Mouse (Mus musculus) myocyte (in vitro differentiated cells): Measurements from ENCODE around the gene Tdrkh. TPM values are rescaled to one million over a fixed set of nuclear protein-coding genes. Genes with fewer than 3 reads are reported as not detected.

Source experiments
- H3K27me3 ChIP-seq: one replicate; pipeline ENCODE4 v1.6.1; 2011; ENCODE audit not compliant: control insufficient read depth, insufficient read depth, insufficient read length
- H3K36me3 ChIP-seq: one replicate; pipeline ENCODE4 v1.6.1; 2011; ENCODE audit not compliant: control insufficient read depth, insufficient read depth
- H3K4me2 ChIP-seq: one replicate; pipeline ENCODE4 v1.6.1; 2011; ENCODE audit warnings: low read depth, control low read depth
- H3K4me3 ChIP-seq: one replicate; pipeline ENCODE4 v1.5.1; 2011; ENCODE audit warnings: mild to moderate bottlenecking, control low read depth, moderate library complexity
- H3K79me2 ChIP-seq: one replicate; pipeline ENCODE4 v1.6.1; 2011; ENCODE audit not compliant: control insufficient read depth, insufficient read depth
- H3ac ChIP-seq: one replicate; pipeline ENCODE4 v1.6.1; 2011; ENCODE audit not compliant: control insufficient read depth, insufficient read length
- CEBPB ChIP-seq: IDR thresholded peaks from 2 replicates; pipeline ENCODE4 v1.6.1; 2011; ENCODE audit warnings: mild to moderate bottlenecking, moderate library complexity; ENCODE audit not compliant: poor library complexity, insufficient read depth, severe bottlenecking
- E2F4 ChIP-seq: IDR thresholded peaks from one replicate; pipeline ENCODE4 v1.6.1; 2011; ENCODE audit warnings: mild to moderate bottlenecking, control low read depth, moderate library complexity; ENCODE audit not compliant: insufficient read depth
- MAX ChIP-seq: IDR thresholded peaks from one replicate; pipeline ENCODE4 v1.6.1; 2011; ENCODE audit warnings: low read depth, mild to moderate bottlenecking, control low read depth
- MYOD1 ChIP-seq, 3 experiments: IDR thresholded peaks; one replicate each; pipeline ENCODE4 v1.6.1; 2011; ENCODE audit warnings: control low read depth in 2 of 3, low read depth in 2 of 3, mild to moderate bottlenecking in 2 of 3, moderate library complexity in 1 of 3; ENCODE audit not compliant: insufficient read length in 2 of 3, control insufficient read depth in 1 of 3
- MYOG ChIP-seq, 3 experiments: IDR thresholded peaks; one replicate each; pipeline ENCODE4 v1.6.1; 2011; ENCODE audit warnings: control low read depth in 2 of 3, low read depth in 2 of 3, mild to moderate bottlenecking in 2 of 3; ENCODE audit not compliant: insufficient read length in 2 of 3, control insufficient read depth in 1 of 3, insufficient read depth in 1 of 3
- POLR2A ChIP-seq: IDR thresholded peaks from one replicate; pipeline ENCODE4 v1.6.1; 2011; ENCODE audit warnings: low read depth, mild to moderate bottlenecking, control low read depth, moderate library complexity; ENCODE audit not compliant: insufficient read length
- POLR2AphosphoS2 ChIP-seq: IDR thresholded peaks from one replicate; pipeline ENCODE4 v1.6.1; 2011; ENCODE audit warnings: low read depth, control low read depth; ENCODE audit not compliant: insufficient read length
- REST ChIP-seq: IDR thresholded peaks from one replicate; pipeline ENCODE4 v1.6.1; 2011; ENCODE audit warnings: mild to moderate bottlenecking, control low read depth, moderate library complexity; ENCODE audit not compliant: insufficient read depth, insufficient read length
- SRF ChIP-seq: IDR thresholded peaks from one replicate; pipeline ENCODE4 v1.6.1; 2011; ENCODE audit warnings: low read depth; ENCODE audit not compliant: control insufficient read depth, insufficient read length
- TCF12 ChIP-seq: IDR thresholded peaks from one replicate; pipeline ENCODE4 v1.6.1; 2011; ENCODE audit warnings: mild to moderate bottlenecking, control low read depth; ENCODE audit not compliant: poor library complexity, insufficient read depth, severe bottlenecking
- TCF3 ChIP-seq: IDR thresholded peaks from one replicate; pipeline ENCODE4 v1.6.1; 2011; ENCODE audit warnings: low read depth, control low read depth; ENCODE audit not compliant: insufficient read length
- USF1 ChIP-seq: IDR thresholded peaks from one replicate; pipeline ENCODE4 v1.6.1; 2011; ENCODE audit warnings: low read depth, mild to moderate bottlenecking, control low read depth, moderate library complexity
- polyA plus RNA-seq: library from polyadenylated mRNA; unstranded; fragments of >200 nt; fragmentation: generic; extraction: Trizol; gene quantifications from one replicate; pipeline ENCODE4 v1.2.1, GENCODE M21; 2012; ENCODE audit warnings: missing spikeins

The Tdrkh gene
- polyA plus RNA-seq, 1 experiment: 5.4 TPM

DNA sequence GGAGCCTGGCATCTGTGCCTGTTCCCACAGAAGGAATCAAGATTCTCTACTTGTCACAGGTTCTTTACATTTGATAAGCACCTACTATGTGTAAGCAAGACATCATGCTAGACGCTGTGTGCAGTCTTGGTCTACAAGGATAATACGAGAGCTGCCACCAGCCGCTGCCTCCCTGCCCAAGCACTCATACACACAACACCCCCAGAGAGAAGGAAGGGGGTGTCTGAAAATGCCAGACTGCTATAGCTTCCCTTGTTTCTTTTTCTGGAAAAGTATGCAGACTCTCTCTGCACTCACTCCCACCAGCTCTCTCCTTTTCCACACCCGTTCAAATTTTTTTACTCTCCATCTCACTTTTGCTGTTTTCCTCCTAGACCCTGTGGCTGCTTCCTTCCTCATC, 64.4 kb downstream of the Tdrkh start:
- Histone ChIP-seq H3K27me3 (no peaks in the 10 kb centered on the region), H3ac (no peak overlapping the region), H3K36me3 (no peaks in the 10 kb centered on the region), H3K4me3 (no peak overlapping the region), H3K79me2 (no peaks in the 10 kb centered on the region), H3K4me2 (no peak overlapping the region)
- TF ChIP-seq MYOG (IDR thresholded peaks at IDR 0.05; ENCODE audit: control insufficient read depth in 1 of 3, insufficient read depth in 1 of 3, insufficient read length in 2 of 3, low read depth in 2 of 3): no peak
- TF ChIP-seq TCF3: no peak
- TF ChIP-seq POLR2A: no peak
- no peak for TF ChIP-seq MYOD1 (IDR thresholded peaks at IDR 0.05; ENCODE audit: control insufficient read depth in 1 of 3, insufficient read length in 2 of 3, low read depth in 2 of 3)
- TF ChIP-seq USF1: no peak

DNA sequence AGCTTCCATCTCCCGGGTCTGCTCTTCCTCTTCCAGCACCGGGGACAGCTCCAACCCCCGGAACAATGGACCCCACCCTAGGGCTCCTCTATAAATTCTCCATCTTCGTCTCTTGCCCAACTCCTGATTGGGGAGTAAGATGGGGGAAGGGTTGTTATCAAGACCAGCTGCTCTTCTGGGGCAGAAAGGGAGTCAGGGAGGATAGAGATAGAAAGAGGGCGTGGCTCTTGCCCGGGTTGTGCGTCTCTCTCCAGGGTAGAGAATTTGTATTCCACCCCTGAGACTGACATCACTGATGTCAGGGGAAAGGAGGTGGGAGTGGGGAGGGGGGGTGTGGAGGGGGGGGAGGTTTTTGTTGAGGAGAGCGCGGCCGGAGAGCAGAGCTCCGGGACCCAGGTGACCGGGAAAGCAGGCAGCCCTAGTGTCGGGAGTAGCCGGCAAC, 64.9 kb downstream of the Tdrkh start, which contains the start of gene Celf3:
Gene Celf3, plus strand, starts transcription at position 315 of the 442 bp plus-strand sequence.
- H3K4me2 ChIP-seq: no peak within 1 kb of the TSS

DNA sequence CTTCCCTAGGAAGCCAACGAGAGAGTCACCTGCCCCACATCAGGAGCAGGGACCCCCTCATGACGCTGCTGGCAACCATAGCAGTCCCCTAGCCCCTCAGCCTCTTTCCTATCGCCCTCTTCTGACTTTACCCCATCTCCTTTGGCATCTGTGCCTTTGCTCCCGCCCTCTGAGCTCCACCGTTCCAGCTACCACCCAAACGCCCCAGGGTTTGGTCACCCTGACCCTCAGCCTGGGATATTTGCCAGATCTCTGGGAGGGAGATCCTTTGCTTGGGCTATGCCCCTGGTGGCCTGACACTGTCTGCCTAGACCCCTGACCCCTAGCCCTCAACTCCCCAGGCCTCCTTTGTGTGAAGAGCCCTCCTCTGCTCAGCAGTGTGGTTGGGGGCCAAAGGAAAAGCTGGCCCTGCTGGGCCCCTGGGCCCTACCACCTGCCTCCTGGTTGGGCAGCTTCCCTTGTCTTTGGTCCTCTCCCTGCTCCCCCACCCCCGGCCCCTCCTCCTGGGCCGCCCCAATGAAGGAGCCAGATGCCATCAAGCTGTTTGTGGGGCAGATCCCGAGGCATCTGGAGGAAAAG, 65.6 kb downstream of the Tdrkh start:
- Histone ChIP-seq H3ac (no peak overlapping the region), H3K27me3 (no peaks in the 10 kb centered on the region), H3K36me3 (no peaks in the 10 kb centered on the region), H3K4me3 (no peak overlapping the region), H3K4me2 (no peak overlapping the region), H3K79me2 (no peaks in the 10 kb centered on the region)
- no peak for TF ChIP-seq E2F4
- TF ChIP-seq TCF3: no peak
- no peak for TF ChIP-seq MAX
- TF ChIP-seq MYOD1 (IDR thresholded peaks at IDR 0.05; ENCODE audit: control insufficient read depth in 1 of 3, insufficient read length in 2 of 3, low read depth in 2 of 3): no peak
- TF ChIP-seq REST: no peak
- TF ChIP-seq MYOG (IDR thresholded peaks at IDR 0.05; ENCODE audit: control insufficient read depth in 1 of 3, insufficient read depth in 1 of 3, insufficient read length in 2 of 3, low read depth in 2 of 3): no peak
- no peak for TF ChIP-seq CEBPB

More for the DNA sequence above, 64.9 kb downstream of the Tdrkh start, which contains the start of gene Celf3:
- Histone ChIP-seq H3K79me2 (no peaks in the 10 kb centered on the region), H3K36me3 (no peaks in the 10 kb centered on the region), H3K27me3 (no peaks in the 10 kb centered on the region), H3K4me3 (no peak within 1 kb of the TSS), H3ac (no peak within 1 kb of the TSS)
- TF ChIP-seq POLR2AphosphoS2: no peak
- TF ChIP-seq REST: peak; percentile 9

DNA sequence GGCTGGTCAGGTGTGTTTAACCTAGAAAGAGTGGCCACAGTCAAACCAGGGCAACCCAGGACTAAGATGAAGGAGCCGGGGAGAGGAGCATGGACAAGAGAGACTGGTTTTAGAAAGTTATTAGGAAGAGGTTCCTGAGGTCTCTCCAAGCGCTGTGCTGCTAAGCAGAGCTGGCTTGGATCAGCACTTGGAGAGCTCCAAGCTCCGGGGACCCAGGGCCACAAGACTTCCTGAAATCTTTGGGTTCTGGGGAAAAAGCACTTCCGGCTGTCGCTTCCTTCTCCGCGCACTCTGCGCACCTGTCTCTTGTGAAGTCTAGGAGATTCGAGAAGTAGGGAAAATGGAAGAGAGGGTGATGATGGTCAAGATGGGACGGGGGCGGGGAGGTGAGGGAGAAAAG, 66.5 kb downstream of the Tdrkh start:
- no peaks in the 10 kb centered on the region for H3K36me3 ChIP-seq
- no peak overlapping the region for H3ac ChIP-seq
- TF ChIP-seq TCF3 (no peak), REST (peak; percentile 44), USF1 (no peak), TCF12 (no peak)
- no peak overlapping the region for H3K4me2 ChIP-seq
- no peaks in the 10 kb centered on the region for H3K27me3 ChIP-seq
- H3K79me2 ChIP-seq: no peaks in the 10 kb centered on the region
- no peak overlapping the region for H3K4me3 ChIP-seq

DNA sequence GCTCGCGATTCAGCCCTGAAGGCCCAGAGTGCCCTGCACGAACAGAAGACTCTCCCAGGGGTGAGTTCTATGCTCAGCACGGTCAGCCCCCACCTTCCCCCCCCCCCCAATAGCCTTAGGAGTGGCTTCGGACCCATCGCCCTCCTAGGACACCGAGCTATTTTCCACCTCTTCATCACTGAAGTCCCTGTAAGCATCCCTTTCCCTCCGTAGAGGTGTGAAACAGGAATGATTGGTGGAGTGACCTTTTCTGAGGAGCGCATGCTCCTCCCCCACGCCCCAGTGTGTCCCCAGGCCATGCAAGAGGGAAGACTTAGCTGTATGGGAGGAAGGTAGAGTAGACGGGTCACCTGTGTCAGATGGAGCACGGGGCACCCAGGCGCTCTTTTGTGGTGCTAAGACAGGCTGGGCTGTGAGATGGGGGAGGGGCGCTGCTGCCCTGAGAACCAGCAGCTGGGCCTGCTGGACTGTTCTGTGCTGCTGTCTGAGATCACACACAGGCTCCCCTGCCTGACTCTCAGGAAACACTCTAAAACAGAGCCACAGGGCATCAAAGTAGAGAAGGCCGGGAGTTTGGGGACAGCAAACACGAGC, 67.3 kb downstream of the Tdrkh start, which contains the start of gene Riiad1:
Gene Riiad1, minus strand, starts transcription at position 51 of the 594 bp plus-strand sequence.
- TF ChIP-seq E2F4: no peak
- no peak for TF ChIP-seq SRF
- no peak for TF ChIP-seq POLR2A
- no peak for TF ChIP-seq MYOG (IDR thresholded peaks at IDR 0.05; ENCODE audit: control insufficient read depth in 1 of 3, insufficient read depth in 1 of 3, insufficient read length in 2 of 3, low read depth in 2 of 3)
- no peak for TF ChIP-seq REST
- TF ChIP-seq TCF3: no peak
- no peak for TF ChIP-seq MAX
- no peak for TF ChIP-seq USF1
- no peak for TF ChIP-seq TCF12
- TF ChIP-seq MYOD1 (IDR thresholded peaks at IDR 0.05; ENCODE audit: control insufficient read depth in 1 of 3, insufficient read length in 2 of 3, low read depth in 2 of 3): no peak
- Histone ChIP-seq H3K36me3 (no peaks in the 10 kb centered on the region), H3K79me2 (no peaks in the 10 kb centered on the region), H3K4me3 (no peak within 1 kb of the TSS), H3K27me3 (no peaks in the 10 kb centered on the region), H3K4me2 (no peak within 1 kb of the TSS), H3ac (no peak within 1 kb of the TSS)
